Mouse (Mus musculus) limb, embryonic 14.5 days (tissue): Measurements from ENCODE around the gene Rapgef4. TPM values are rescaled to one million over a fixed set of nuclear protein-coding genes. Genes with fewer than 3 reads are reported as not detected.
A peak's percentile ranks its signal among the peaks of the same experiment; 100 is the strongest.

Experiments
- ATAC-seq: fragments of 200-750 bp; cut with Nextera tagmentation; 2 replicates; pipeline ENCODE4 v1.8.0; 2017; ENCODE audit warnings: low read depth, moderate number of reproducible peaks, moderate TSS enrichment; ENCODE audit not compliant: low FRiP score
- DNase-seq: peaks from one replicate; pipeline ENCODE4 v3.0.0-alpha.2; 2015; ENCODE audit warnings: low spot score
- H3K27ac ChIP-seq: fragments of 300-500 bp; sonication (generic); replicated peaks from 2 replicates; pipeline ENCODE4 v1.5.1; 2014; ENCODE audit warnings: low read depth, mild to moderate bottlenecking, low read length, moderate library complexity, mixed read lengths
- H3K27me3 ChIP-seq: fragments of 300-500 bp; sonication (generic); 2 replicates; pipeline ENCODE4 v1.6.1; 2014; ENCODE audit warnings: low read length, mixed read lengths; ENCODE audit not compliant: control insufficient read depth, insufficient read depth
- H3K36me3 ChIP-seq: fragments of 300-500 bp; sonication (generic); 2 replicates; pipeline ENCODE4 v1.6.1; 2014; ENCODE audit warnings: mild to moderate bottlenecking, low read length, moderate library complexity, mixed read lengths; ENCODE audit not compliant: control insufficient read depth, insufficient read depth
- H3K4me1 ChIP-seq: fragments of 300-500 bp; sonication (generic); 2 replicates; pipeline ENCODE4 v1.6.1; 2014; ENCODE audit warnings: antibody characterized with exemption, low read length, mixed read lengths; ENCODE audit not compliant: control insufficient read depth, insufficient read depth
- H3K4me2 ChIP-seq: fragments of 300-500 bp; sonication (generic); replicated peaks from 2 replicates; pipeline ENCODE4 v1.6.1; 2014; ENCODE audit warnings: low read depth, mild to moderate bottlenecking, low read length, moderate library complexity; ENCODE audit not compliant: severe bottlenecking
- H3K4me3 ChIP-seq: fragments of 300-500 bp; sonication (generic); replicated peaks from 2 replicates; pipeline ENCODE4 v1.5.1; 2014; ENCODE audit warnings: low read length
- H3K9ac ChIP-seq: fragments of 300-500 bp; sonication (generic); 2 replicates; pipeline ENCODE4 v1.6.1; 2014; ENCODE audit warnings: mild to moderate bottlenecking, low read depth, low read length, moderate library complexity; ENCODE audit not compliant: severe bottlenecking
- H3K9me3 ChIP-seq: fragments of 300-500 bp; sonication (generic); 2 replicates; pipeline ENCODE4 v1.6.1; 2016; ENCODE audit warnings: low read length; ENCODE audit not compliant: control insufficient read depth
- POLR2A ChIP-seq: fragments of 200-500 bp; IDR thresholded peaks from 2 replicates; pipeline ENCODE4 v1.8.0; 2012; ENCODE audit warnings: inconsistent platforms, mild to moderate bottlenecking, moderate library complexity, borderline replicate concordance; ENCODE audit not compliant: insufficient read depth, insufficient read length; ENCODE audit errors: extremely low read depth
- WGBS: fragments of 180-500 bp; shearing (Covaris S2); extraction: QIAGEN DNeasy Blood & Tissue Kit; methylation state at CpG from one replicate; pipeline ENCODE4 v1.1.7; 2014; 5-methylcytosine and 5-hydroxymethylcytosine counted together
- polyA plus RNA-seq, 2 experiments: library from polyadenylated mRNA; depleted of rRNA in 1 of 2; stranded (reverse) in 1 of 2; unstranded in 1 of 2; fragments of >200 nt; fragmentation: Nextera tagmentation in 1 of 2; extraction: Ambion mirVana in 1 of 2; gene quantifications; 2 replicates each; pipeline versions ENCODE4 v1.2.1 to v1.2.3; 2012 to 2014

Rapgef4 gene
- polyA plus RNA-seq, 2 experiments, result 2.2 to 2.3 TPM

DNA sequence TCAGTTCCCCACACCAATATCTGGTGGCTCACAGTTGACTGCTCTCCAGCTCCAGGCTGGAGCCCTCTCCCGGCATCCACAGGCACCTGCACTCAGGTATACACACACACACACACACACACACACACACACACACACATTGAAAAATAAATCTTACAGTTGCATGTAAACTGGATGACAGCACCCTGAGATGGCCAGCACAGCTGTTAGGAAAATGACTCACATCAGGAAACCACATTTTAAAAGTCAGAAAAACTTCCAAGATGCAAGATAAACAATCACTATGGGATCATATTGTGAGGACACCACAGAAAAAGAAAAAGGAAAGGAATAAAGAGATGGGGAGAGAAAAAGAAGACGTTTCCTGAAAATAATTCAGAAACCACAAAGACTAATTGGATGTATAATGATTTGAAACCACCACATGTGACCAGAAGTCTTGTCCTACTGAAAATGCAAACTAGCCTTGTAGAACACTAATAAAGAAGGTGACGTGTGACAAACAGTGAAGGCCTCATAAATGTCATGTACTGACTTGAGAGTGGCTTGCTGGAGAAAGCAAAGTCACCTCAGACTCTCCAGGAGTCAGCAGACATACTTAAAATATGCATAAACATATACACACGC, 297.3 kb downstream of the Rapgef4 start:
- TF ChIP-seq POLR2A, result no peak
- DNase-seq (no peak), ATAC-seq (no peak)
- Histone ChIP-seq H3K27me3 (no peaks in the 10 kb centered on the region), H3K4me1 (no peaks in the 10 kb centered on the region), H3K4me3 (no peak overlapping the region), H3K9ac (no peak overlapping the region), H3K9me3 (no peaks in the 10 kb centered on the region), H3K4me2 (no peak overlapping the region), H3K27ac (no peak overlapping the region), H3K36me3 (no peaks in the 10 kb centered on the region)
- WGBS, result 55% methylated on average over 4 of the region's 4 CpGs

DNA sequence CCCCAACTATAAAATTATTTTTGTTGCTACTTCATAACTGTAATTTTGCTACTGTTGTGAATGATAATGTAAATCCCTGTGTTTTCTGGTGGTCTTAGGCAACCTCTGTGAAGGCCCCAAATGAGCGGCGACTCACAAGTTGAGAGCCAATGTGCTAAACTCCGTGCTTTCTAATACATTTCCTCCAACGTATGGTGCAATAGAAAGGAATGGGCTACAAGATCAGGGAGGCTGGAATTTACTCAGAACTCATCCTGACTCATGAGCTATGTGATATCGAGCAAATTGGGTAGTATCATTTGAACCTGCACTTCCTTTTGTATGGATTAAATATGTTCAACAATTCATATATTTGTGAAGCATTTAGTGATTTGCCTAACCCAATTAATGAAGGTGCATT, 299.5 kb downstream of the Rapgef4 start:
- Histone ChIP-seq H3K9ac (no peak overlapping the region), H3K4me1 (no peaks in the 10 kb centered on the region), H3K4me2 (no peak overlapping the region), H3K9me3 (no peaks in the 10 kb centered on the region), H3K27me3 (no peaks in the 10 kb centered on the region), H3K36me3 (no peaks in the 10 kb centered on the region), H3K27ac (no peak overlapping the region), H3K4me3 (no peak overlapping the region)
- no peak for TF ChIP-seq POLR2A
- ATAC-seq, result no peak
- WGBS, result 93% methylated on average over 5 of the region's 5 CpGs
- no peak for DNase-seq

DNA sequence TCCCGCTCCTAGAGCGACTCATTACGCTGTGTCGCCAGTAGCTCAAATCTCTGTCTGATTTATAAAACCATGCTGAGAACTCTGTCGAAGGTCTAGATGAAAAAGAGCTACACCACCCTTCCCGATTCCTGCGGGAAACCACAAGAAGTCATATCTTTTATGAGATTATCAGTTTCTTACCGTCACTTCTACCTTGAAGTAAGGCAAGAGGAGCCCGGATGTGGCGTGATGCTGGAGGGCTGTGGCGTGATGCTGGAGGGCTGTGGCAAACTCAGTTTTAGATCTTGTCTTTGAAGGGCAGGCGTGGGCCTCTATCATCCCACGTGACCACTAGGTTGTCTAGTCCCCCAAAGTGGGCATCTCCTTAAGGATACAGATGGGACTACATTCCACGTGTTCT, 300.9 kb downstream of the Rapgef4 start:
- no peak overlapping the region for H3K4me2 ChIP-seq
- H3K9ac ChIP-seq, result no peak overlapping the region
- DNase-seq (no peak), ATAC-seq (no peak)
- H3K27me3 ChIP-seq, result no peaks in the 10 kb centered on the region
- no peak for TF ChIP-seq POLR2A
- H3K4me1 ChIP-seq, result no peaks in the 10 kb centered on the region
- H3K9me3 ChIP-seq, result no peaks in the 10 kb centered on the region
- no peak overlapping the region for H3K27ac ChIP-seq
- no peaks in the 10 kb centered on the region for H3K36me3 ChIP-seq
- H3K4me3 ChIP-seq, result no peak overlapping the region
- WGBS, result 92% methylated on average over 14 of the region's 14 CpGs

DNA sequence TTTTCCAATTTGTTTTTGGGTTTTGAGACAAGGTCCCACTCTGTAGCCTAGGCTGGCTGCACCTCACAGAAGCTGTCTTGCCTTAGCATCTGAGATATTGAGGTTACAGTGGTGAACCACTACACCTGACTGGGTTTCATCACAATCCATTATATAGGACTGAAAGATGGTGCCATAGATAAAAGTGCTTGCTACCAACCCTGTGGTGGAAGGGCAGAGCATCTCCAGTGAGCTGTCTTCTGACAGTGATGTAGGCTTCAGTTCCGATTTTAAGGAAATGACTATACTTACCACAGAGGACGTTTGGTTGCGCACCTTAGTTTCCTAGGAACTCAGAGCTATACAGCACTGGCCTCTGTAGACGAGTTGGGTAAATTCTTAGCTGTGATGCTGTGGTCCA, 301.7 kb downstream of the Rapgef4 start:
- ATAC-seq, result no peak
- 79% methylated on average over 4 of the region's 4 CpGs for WGBS
- Histone ChIP-seq H3K9ac (no peak overlapping the region), H3K27ac (no peak overlapping the region), H3K9me3 (no peaks in the 10 kb centered on the region), H3K27me3 (no peaks in the 10 kb centered on the region), H3K4me3 (no peak overlapping the region), H3K4me1 (no peaks in the 10 kb centered on the region), H3K36me3 (no peaks in the 10 kb centered on the region), H3K4me2 (no peak overlapping the region)
- TF ChIP-seq POLR2A, result no peak
- no peak for DNase-seq

DNA sequence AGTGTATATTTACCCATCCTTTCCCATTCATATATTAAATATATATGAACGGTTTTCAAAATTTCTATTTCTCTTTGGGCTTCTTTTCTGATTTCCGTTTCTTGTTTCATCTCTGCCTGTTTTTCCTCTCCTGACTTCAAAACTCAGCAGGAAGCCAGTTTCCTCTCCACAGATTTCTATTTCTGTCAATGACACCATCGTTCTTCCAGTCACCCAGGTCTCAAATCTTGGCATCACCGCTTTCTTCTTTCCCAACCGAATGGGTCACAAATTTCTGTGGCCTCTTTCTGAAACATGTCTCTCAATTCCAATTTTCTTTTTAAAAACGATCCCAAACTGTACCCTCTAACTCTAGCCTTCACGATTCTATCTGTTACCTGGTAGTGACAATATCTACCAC, 303.6 kb downstream of the Rapgef4 start:
- no peak for TF ChIP-seq POLR2A
- ATAC-seq (no peak), DNase-seq (no peak)
- Histone ChIP-seq H3K27ac (no peak overlapping the region), H3K9ac (no peak overlapping the region), H3K4me3 (no peak overlapping the region), H3K9me3 (no peaks in the 10 kb centered on the region), H3K4me2 (no peak overlapping the region), H3K4me1 (no peaks in the 10 kb centered on the region), H3K27me3 (no peaks in the 10 kb centered on the region), H3K36me3 (no peaks in the 10 kb centered on the region)
- WGBS, result 81% methylated on average over 7 of the region's 7 CpGs

- H3K27ac ChIP-seq, result 0 out of 2 replicates have a peak within 1 kb of the TSS, but pooled peaks have one; percentile 39
- 3% methylated on average over 44 of the region's 50 CpGs for WGBS
These were observed 304.3 kb downstream of the Rapgef4 start, which contains the start of gene Map3k20 for GRCm38 (mm10) chr2:72285256-72285887. TSS of gene Map3k20 (plus strand) at chr2:72285637.

More at GRCm38 (mm10) chr2:72285256-72285887, 304.3 kb downstream of the Rapgef4 start, which contains the start of gene Map3k20:
- no peaks in the 10 kb centered on the region for H3K27me3 ChIP-seq
- no peak for TF ChIP-seq POLR2A
- no peaks in the 10 kb centered on the region for H3K4me1 ChIP-seq
- ATAC-seq (peak; percentile 80), DNase-seq (peak; percentile 64)
- H3K36me3 ChIP-seq, result no peaks in the 10 kb centered on the region
- peak within 1 kb of the TSS; percentile 91 for H3K9ac ChIP-seq
- H3K4me3 ChIP-seq, result peak within 1 kb of the TSS; percentile 85
- no peaks in the 10 kb centered on the region for H3K9me3 ChIP-seq
- H3K4me2 ChIP-seq, result peak within 1 kb of the TSS; percentile 77
